Mouse (Mus musculus): Measurements from ENCODE around the gene Zfyve28. TPM values are rescaled to one million over a fixed set of nuclear protein-coding genes. Genes with fewer than 3 reads are reported as not detected.

Zfyve28 gene
- polyA plus RNA-seq, 1 experiment from 2014 or later = 0.37 TPM

- H3K9ac ChIP-seq = no peak overlapping the region
- H3K36me3 ChIP-seq = no peaks in the 10 kb centered on the region
- H3K27ac ChIP-seq (ENCODE audit: poor library complexity, severe bottlenecking) = no peak overlapping the region
- peak overlapping the region; percentile 63 for H3K4me3 ChIP-seq
- peak overlapping the region; percentile 93 for H3K4me2 ChIP-seq
- H3K9me3 ChIP-seq (replicated peaks) = no peaks in the 10 kb centered on the region
- peaks cover 14% of the 10 kb centered on the region for H3K4me1 ChIP-seq (replicated peaks)
- WGBS = 4% methylated on average over 11 of the region's 11 CpGs
- no peak for ATAC-seq (ENCODE audit: insufficient number of reproducible peaks, low FRiP score)
- peaks cover 70% of the 10 kb centered on the region for H3K27me3 ChIP-seq (replicated peaks)
Measured at GRCm38 (mm10) chr5:34286516-34286915, 1.7 kb downstream of the Zfyve28 start.

GRCm38 (mm10) chr5:34285285-34285684 lies 3.0 kb downstream of the Zfyve28 start:
- Histone ChIP-seq H3K9me3 (replicated peaks) (no peaks in the 10 kb centered on the region), H3K9ac (no peak overlapping the region), H3K4me3 (no peak overlapping the region), H3K27ac (ENCODE audit: poor library complexity, severe bottlenecking) (no peak overlapping the region), H3K4me2 (no peak overlapping the region), H3K36me3 (no peaks in the 10 kb centered on the region), H3K4me1 (replicated peaks) (peaks cover 21% of the 10 kb centered on the region), H3K27me3 (replicated peaks) (peaks cover 60% of the 10 kb centered on the region)
- no peak for ATAC-seq (ENCODE audit: insufficient number of reproducible peaks, low FRiP score)
- 78% methylated on average over 2 of the region's 2 CpGs for WGBS

- no peak overlapping the region for H3K27ac ChIP-seq (ENCODE audit: poor library complexity, severe bottlenecking)
- no peaks in the 10 kb centered on the region for H3K36me3 ChIP-seq
- no peaks in the 10 kb centered on the region for H3K9me3 ChIP-seq (replicated peaks)
- H3K27me3 ChIP-seq (replicated peaks) = peaks cover 53% of the 10 kb centered on the region
- no peak overlapping the region for H3K4me3 ChIP-seq
- no peak overlapping the region for H3K9ac ChIP-seq
- 53% methylated on average over 3 of the region's 3 CpGs for WGBS
- no peak overlapping the region for H3K4me2 ChIP-seq
- peaks cover 21% of the 10 kb centered on the region for H3K4me1 ChIP-seq (replicated peaks)
- ATAC-seq (ENCODE audit: insufficient number of reproducible peaks, low FRiP score) = no peak
Measured at GRCm38 (mm10) chr5:34284156-34284750, 4.0 kb downstream of the Zfyve28 start.

GRCm38 (mm10) chr5:34283355-34283754 lies 4.9 kb downstream of the Zfyve28 start:
- Histone ChIP-seq H3K27me3 (replicated peaks) (peaks cover 44% of the 10 kb centered on the region), H3K4me1 (replicated peaks) (peaks cover 27% of the 10 kb centered on the region), H3K27ac (ENCODE audit: poor library complexity, severe bottlenecking) (no peak overlapping the region), H3K4me2 (no peak overlapping the region), H3K9me3 (replicated peaks) (no peaks in the 10 kb centered on the region), H3K4me3 (no peak overlapping the region), H3K9ac (no peak overlapping the region), H3K36me3 (no peaks in the 10 kb centered on the region)
- 77% methylated on average over 5 of the region's 5 CpGs for WGBS
- ATAC-seq (ENCODE audit: insufficient number of reproducible peaks, low FRiP score) = no peak

- Histone ChIP-seq H3K4me1 (replicated peaks) (peaks cover 20% of the 10 kb centered on the region), H3K27me3 (replicated peaks) (peaks cover 21% of the 10 kb centered on the region), H3K4me3 (no peak overlapping the region), H3K9ac (no peak overlapping the region), H3K4me2 (0 out of 2 replicates have a peak overlapping the region, but pooled peaks have one; percentile 20), H3K36me3 (no peaks in the 10 kb centered on the region), H3K9me3 (replicated peaks) (no peaks in the 10 kb centered on the region), H3K27ac (ENCODE audit: poor library complexity, severe bottlenecking) (no peak overlapping the region)
- 32% methylated on average over 7 of the region's 7 CpGs for WGBS
- no peak for ATAC-seq (ENCODE audit: insufficient number of reproducible peaks, low FRiP score)
Measured at GRCm38 (mm10) chr5:34280976-34281375, 7.3 kb downstream of the Zfyve28 start.

- WGBS = 74% methylated on average over 9 of the region's 9 CpGs
Measured at GRCm38 (mm10) chr5:34279214-34279613, 9.0 kb downstream of the Zfyve28 start.

GRCm38 (mm10) chr5:34278058-34278457 lies 10.2 kb downstream of the Zfyve28 start:
- Histone ChIP-seq H3K4me3 (no peak overlapping the region), H3K27ac (ENCODE audit: poor library complexity, severe bottlenecking) (no peak overlapping the region), H3K27me3 (replicated peaks) (0 out of 2 replicates have a peak, but pooled peaks cover 4% of the 10 kb centered on the region), H3K9me3 (replicated peaks) (no peaks in the 10 kb centered on the region), H3K36me3 (no peaks in the 10 kb centered on the region), H3K4me2 (no peak overlapping the region), H3K9ac (no peak overlapping the region), H3K4me1 (replicated peaks) (peaks cover 14% of the 10 kb centered on the region)
- ATAC-seq (ENCODE audit: insufficient number of reproducible peaks, low FRiP score) = no peak
- 71% methylated on average over 4 of the region's 4 CpGs for WGBS

More at GRCm38 (mm10) chr5:34279214-34279613, 9.0 kb downstream of the Zfyve28 start:
- Histone ChIP-seq H3K4me2 (no peak overlapping the region), H3K4me1 (replicated peaks) (peaks cover 16% of the 10 kb centered on the region), H3K27me3 (replicated peaks) (0 out of 2 replicates have a peak, but pooled peaks cover 6% of the 10 kb centered on the region), H3K9ac (no peak overlapping the region), H3K27ac (ENCODE audit: poor library complexity, severe bottlenecking) (no peak overlapping the region), H3K9me3 (replicated peaks) (no peaks in the 10 kb centered on the region), H3K36me3 (no peaks in the 10 kb centered on the region), H3K4me3 (no peak overlapping the region)
- no peak for ATAC-seq (ENCODE audit: insufficient number of reproducible peaks, low FRiP score)

GRCm38 (mm10) chr5:34276746-34277145 lies 11.5 kb downstream of the Zfyve28 start:
- Histone ChIP-seq H3K9me3 (replicated peaks) (peaks cover 3% of the 10 kb centered on the region; the same call in 1 of the 2 replicates), H3K9ac (no peak overlapping the region), H3K4me2 (no peak overlapping the region), H3K4me3 (no peak overlapping the region), H3K4me1 (replicated peaks) (peaks cover 18% of the 10 kb centered on the region), H3K27me3 (replicated peaks) (0 out of 2 replicates have a peak, but pooled peaks cover 4% of the 10 kb centered on the region), H3K27ac (ENCODE audit: poor library complexity, severe bottlenecking) (no peak overlapping the region), H3K36me3 (no peaks in the 10 kb centered on the region)
- WGBS = 69% methylated on average over 6 of the region's 6 CpGs
- no peak for ATAC-seq (ENCODE audit: insufficient number of reproducible peaks, low FRiP score)

- Histone ChIP-seq H3K4me2 (no peak overlapping the region), H3K27me3 (replicated peaks) (0 out of 2 replicates have a peak, but pooled peaks cover 4% of the 10 kb centered on the region), H3K27ac (ENCODE audit: poor library complexity, severe bottlenecking) (no peak overlapping the region), H3K36me3 (no peaks in the 10 kb centered on the region), H3K4me1 (replicated peaks) (peaks cover 14% of the 10 kb centered on the region), H3K9me3 (replicated peaks) (peaks cover 4% of the 10 kb centered on the region; the same call in 1 of the 2 replicates), H3K4me3 (no peak overlapping the region), H3K9ac (no peak overlapping the region)
- WGBS = 69% methylated on average over 7 of the region's 7 CpGs
- 0 out of 2 replicates have a peak, but pooled peaks have one; percentile 52 for ATAC-seq (ENCODE audit: insufficient number of reproducible peaks, low FRiP score)
Measured at GRCm38 (mm10) chr5:34276191-34276590, 12.1 kb downstream of the Zfyve28 start.

- WGBS = 81% methylated on average over 10 of the region's 10 CpGs
- no peak overlapping the region for H3K27ac ChIP-seq (ENCODE audit: poor library complexity, severe bottlenecking)
- peaks cover 4% of the 10 kb centered on the region; the same call in 1 of the 2 replicates for H3K9me3 ChIP-seq (replicated peaks)
- ATAC-seq (ENCODE audit: insufficient number of reproducible peaks, low FRiP score) = no peak
- no peak overlapping the region for H3K9ac ChIP-seq
- H3K27me3 ChIP-seq (replicated peaks) = 0 out of 2 replicates have a peak, but pooled peaks cover under 1% of the 10 kb centered on the region
- H3K4me2 ChIP-seq = no peak overlapping the region
- peaks cover 14% of the 10 kb centered on the region for H3K4me1 ChIP-seq (replicated peaks)
- H3K36me3 ChIP-seq = no peaks in the 10 kb centered on the region
- H3K4me3 ChIP-seq = no peak overlapping the region
Measured at GRCm38 (mm10) chr5:34274676-34275293, 13.5 kb downstream of the Zfyve28 start.

- Histone ChIP-seq H3K4me3 (no peak overlapping the region), H3K27me3 (replicated peaks) (no peaks in the 10 kb centered on the region), H3K36me3 (no peaks in the 10 kb centered on the region), H3K4me1 (replicated peaks) (peaks cover 18% of the 10 kb centered on the region), H3K4me2 (no peak overlapping the region), H3K9me3 (replicated peaks) (peaks cover 4% of the 10 kb centered on the region; the same call in 1 of the 2 replicates), H3K27ac (ENCODE audit: poor library complexity, severe bottlenecking) (no peak overlapping the region), H3K9ac (no peak overlapping the region)
- ATAC-seq (ENCODE audit: insufficient number of reproducible peaks, low FRiP score) = no peak
- WGBS = 82% methylated on average over 3 of the region's 3 CpGs
Measured at GRCm38 (mm10) chr5:34274268-34274667, 14.0 kb downstream of the Zfyve28 start.
